Mouse (Mus musculus): ENCODE data around the gene Spryd7. TPM values are rescaled to one million over a fixed set of nuclear protein-coding genes. Genes with fewer than 3 reads are reported as not detected.
A peak's percentile ranks its signal among the peaks of the same experiment; 100 is the strongest.

Spryd7 gene
- polyA plus RNA-seq, 1 experiment from 2014 or later: 31.6 TPM

DNA sequence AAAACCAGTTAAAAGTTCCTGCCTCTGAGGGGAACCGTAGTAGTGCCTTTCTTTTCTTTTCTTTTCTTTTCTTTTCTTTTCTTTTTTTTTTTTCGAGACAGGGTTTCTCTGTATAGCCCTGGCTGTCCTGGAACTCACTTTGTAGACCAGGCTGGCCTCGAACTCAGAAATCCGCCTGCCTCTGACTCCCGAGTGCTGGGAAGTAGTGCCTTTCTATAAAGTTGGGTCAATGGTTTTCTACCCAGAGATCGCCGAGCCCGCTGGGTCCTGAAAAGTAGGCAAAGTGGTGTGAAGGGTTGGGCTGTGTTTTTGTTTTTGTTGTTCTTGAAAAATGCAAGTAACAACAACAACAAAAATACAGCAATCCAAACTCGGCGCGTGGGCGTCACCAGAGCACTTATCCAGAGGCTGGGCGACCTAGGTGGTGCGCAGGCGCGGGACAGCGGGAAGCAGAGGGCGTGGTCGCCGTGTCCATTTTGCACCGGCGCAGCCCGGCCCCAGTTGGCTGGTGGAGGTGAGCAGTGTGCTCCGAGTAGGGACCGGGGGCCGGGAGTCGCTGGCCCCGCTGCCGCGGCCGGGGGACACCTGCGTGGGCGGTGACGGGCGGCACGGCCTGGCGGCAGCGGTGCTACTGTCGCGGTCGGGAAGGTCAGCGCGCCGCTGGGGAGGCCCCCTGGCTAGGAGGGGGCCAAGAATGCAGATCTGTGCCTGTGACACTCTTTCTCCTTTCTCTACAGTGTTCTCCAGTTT, 42.5 kb upstream of the Spryd7 start:
- DNase-seq (ENCODE audit: low spot score) (peak; percentile 94), ATAC-seq (ENCODE audit: low FRiP score, low TSS enrichment) (peak; percentile 89)
- WGBS: 3% methylated on average over 43 of the region's 44 CpGs
- Histone ChIP-seq H3K4me2 (replicated peaks; ENCODE audit: low read depth) (peak overlapping the region; percentile 59), H3K27me3 (ENCODE audit: control insufficient read depth, insufficient read depth, low read length) (no peaks in the 10 kb centered on the region), H3K36me3 (ENCODE audit: control insufficient read depth, insufficient read depth, low read length) (no peaks in the 10 kb centered on the region), H3K4me3 (ENCODE audit: low read depth, low read length) (peak overlapping the region; percentile 74), H3K9ac (ENCODE audit: low read length) (peak overlapping the region; percentile 89), H3K9me3 (ENCODE audit: control insufficient read depth, low read length) (no peaks in the 10 kb centered on the region), H3K27ac (replicated peaks) (peak overlapping the region; percentile 91), H3K4me1 (replicated peaks; ENCODE audit: control insufficient read depth, insufficient read depth) (no peaks in the 10 kb centered on the region)
- TF ChIP-seq CTCF (IDR thresholded peaks at IDR 0.05; ENCODE audit: low read depth) (no peak), EP300 (optimal IDR thresholded peaks at IDR 0.05) (no peak)

DNA sequence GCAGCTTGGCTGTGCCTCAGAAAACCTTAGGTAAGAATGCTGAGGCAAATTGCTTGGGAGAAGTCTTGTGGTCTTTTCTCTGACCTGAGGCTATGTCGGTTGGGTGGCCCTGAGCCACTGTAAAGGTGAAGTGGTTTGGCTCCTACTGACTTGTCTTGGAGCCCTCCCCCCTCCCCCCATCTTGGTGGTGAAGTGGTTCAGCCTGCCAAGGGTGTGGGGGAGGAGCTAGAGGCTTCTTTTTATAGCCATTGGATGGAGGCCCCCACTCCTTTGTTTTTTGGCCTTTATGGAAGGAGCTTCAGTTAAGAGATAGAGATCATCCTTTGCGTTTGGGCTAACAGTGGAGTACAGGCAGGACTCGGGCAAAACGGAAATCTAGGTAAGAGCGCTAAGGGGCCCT, 41.3 kb upstream of the Spryd7 start, which contains the start of gene Trim13:
Gene Trim13, plus strand, starts transcription at position 280 of the 400 bp plus-strand sequence.
- Histone ChIP-seq H3K27ac (replicated peaks) (0 out of 2 replicates have a peak within 1 kb of the TSS, but pooled peaks have one; percentile 56), H3K9ac (ENCODE audit: low read length) (peak within 1 kb of the TSS; percentile 89; the same call in 1 of the 2 replicates)

DNA sequence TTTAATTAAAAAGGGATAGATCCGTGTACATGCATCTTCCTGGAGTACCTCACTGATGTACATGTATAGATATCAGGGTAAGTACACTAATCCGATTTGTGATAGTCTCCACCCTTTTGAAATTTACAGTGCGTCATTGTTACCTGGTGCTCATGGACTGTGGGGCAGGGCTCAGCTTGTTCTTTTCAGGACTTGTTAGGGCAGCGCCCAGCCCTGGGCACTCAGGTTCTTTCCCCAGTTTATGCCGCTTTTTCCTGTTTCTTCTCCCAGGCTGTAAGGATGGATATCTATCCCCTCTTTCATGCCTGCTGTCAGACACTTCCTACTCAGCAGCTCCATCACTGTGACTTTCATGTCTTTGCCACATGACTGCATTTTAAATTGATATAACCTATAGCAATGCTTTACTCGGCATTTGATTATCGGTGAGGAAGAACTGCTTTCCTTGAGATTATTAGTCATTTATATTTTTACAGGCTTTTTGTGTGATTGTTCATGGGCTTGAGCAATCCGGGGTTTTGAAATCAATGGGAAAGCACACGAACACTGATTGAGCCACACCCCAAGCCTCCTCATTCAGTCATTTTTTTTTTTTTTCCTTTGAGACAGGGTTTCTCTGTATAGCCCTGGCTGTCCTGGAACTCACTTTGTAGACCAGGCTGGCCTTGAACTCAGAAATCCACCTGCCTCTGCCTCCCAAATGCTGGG, 40.2 kb upstream of the Spryd7 start:
- no peaks in the 10 kb centered on the region for H3K4me1 ChIP-seq (replicated peaks; ENCODE audit: control insufficient read depth, insufficient read depth)
- WGBS: 61% methylated on average over 9 of the region's 9 CpGs

More for the DNA sequence above, 41.3 kb upstream of the Spryd7 start, which contains the start of gene Trim13:
- peak within 1 kb of the TSS; percentile 74 for H3K4me3 ChIP-seq (ENCODE audit: low read depth, low read length)
- DNase-seq (ENCODE audit: low spot score) (no peak), ATAC-seq (ENCODE audit: low FRiP score, low TSS enrichment) (no peak)
- H3K4me1 ChIP-seq (replicated peaks; ENCODE audit: control insufficient read depth, insufficient read depth): no peaks in the 10 kb centered on the region
- peak within 1 kb of the TSS; percentile 59 for H3K4me2 ChIP-seq (replicated peaks; ENCODE audit: low read depth)
- whole genome bisulfite sequencing: 63% methylated on average over 5 of the region's 5 CpGs
- TF ChIP-seq CTCF (IDR thresholded peaks at IDR 0.05; ENCODE audit: low read depth) (no peak), EP300 (optimal IDR thresholded peaks at IDR 0.05) (no peak)
- H3K36me3 ChIP-seq (ENCODE audit: control insufficient read depth, insufficient read depth, low read length): no peaks in the 10 kb centered on the region
- H3K9me3 ChIP-seq (ENCODE audit: control insufficient read depth, low read length): no peaks in the 10 kb centered on the region
- no peaks in the 10 kb centered on the region for H3K27me3 ChIP-seq (ENCODE audit: control insufficient read depth, insufficient read depth, low read length)

DNA sequence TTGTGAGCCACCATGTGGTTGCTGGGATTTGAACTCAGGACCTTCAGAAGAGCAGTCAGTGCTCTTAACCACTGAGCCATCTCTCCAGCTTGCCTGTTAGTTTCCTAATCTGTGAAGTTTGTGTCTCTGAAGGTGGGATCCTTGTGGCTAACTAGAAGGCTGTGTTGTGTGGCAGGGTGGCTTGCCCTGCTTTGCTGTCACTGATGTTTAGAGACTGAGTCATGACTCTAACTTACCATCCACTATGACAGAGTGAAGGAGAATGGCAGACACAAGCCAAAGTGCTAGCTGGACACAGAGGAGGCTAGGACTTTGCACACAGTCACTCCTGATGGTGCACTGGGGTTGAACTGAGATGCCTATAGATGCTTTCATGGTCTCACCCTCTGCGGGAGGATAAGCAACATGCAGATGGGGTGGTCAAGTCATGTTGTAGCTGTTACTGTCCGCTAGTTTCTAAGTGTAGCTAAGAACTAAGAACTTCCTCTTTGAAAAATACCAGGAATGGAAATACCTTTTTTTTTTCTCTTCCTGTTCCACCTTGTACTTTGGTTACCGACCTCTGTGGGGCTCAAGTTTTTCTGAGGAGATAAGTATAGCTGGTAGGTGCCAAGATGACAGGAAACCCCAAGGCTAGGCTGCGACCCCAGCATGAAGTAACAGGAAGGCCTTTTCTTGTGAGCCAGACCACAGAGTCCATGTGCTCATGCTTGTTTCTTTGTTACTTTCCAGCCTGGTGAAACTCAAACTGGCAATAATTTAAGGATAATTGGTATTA, 32.8 kb upstream of the Spryd7 start:
- ATAC-seq (ENCODE audit: low FRiP score, low TSS enrichment) (no peak), DNase-seq (ENCODE audit: low spot score) (no peak)
- TF ChIP-seq EP300 (optimal IDR thresholded peaks at IDR 0.05) (no peak), CTCF (IDR thresholded peaks at IDR 0.05; ENCODE audit: low read depth) (no peak)
- Histone ChIP-seq H3K4me1 (replicated peaks; ENCODE audit: control insufficient read depth, insufficient read depth) (no peaks in the 10 kb centered on the region), H3K4me3 (ENCODE audit: low read depth, low read length) (no peak overlapping the region), H3K27ac (replicated peaks) (no peak overlapping the region), H3K9ac (ENCODE audit: low read length) (no peak overlapping the region), H3K9me3 (ENCODE audit: control insufficient read depth, low read length) (no peaks in the 10 kb centered on the region), H3K36me3 (ENCODE audit: control insufficient read depth, insufficient read depth, low read length) (no peaks in the 10 kb centered on the region), H3K27me3 (ENCODE audit: control insufficient read depth, insufficient read depth, low read length) (no peaks in the 10 kb centered on the region), H3K4me2 (replicated peaks; ENCODE audit: low read depth) (no peak overlapping the region)
- WGBS: 70% methylated on average over 4 of the region's 4 CpGs

More for the DNA sequence above, 40.2 kb upstream of the Spryd7 start:
- no peak overlapping the region for H3K9ac ChIP-seq (ENCODE audit: low read length)
- TF ChIP-seq EP300 (optimal IDR thresholded peaks at IDR 0.05): no peak
- no peak for TF ChIP-seq CTCF (IDR thresholded peaks at IDR 0.05; ENCODE audit: low read depth)
- H3K36me3 ChIP-seq (ENCODE audit: control insufficient read depth, insufficient read depth, low read length): no peaks in the 10 kb centered on the region
- 0 out of 2 replicates have a peak overlapping the region, but pooled peaks have one; percentile 56 for H3K27ac ChIP-seq (replicated peaks)
- H3K4me3 ChIP-seq (ENCODE audit: low read depth, low read length): no peak overlapping the region
- H3K27me3 ChIP-seq (ENCODE audit: control insufficient read depth, insufficient read depth, low read length): no peaks in the 10 kb centered on the region
- no peaks in the 10 kb centered on the region for H3K9me3 ChIP-seq (ENCODE audit: control insufficient read depth, low read length)
- DNase-seq (ENCODE audit: low spot score) (no peak), ATAC-seq (ENCODE audit: low FRiP score, low TSS enrichment) (peak; percentile 30; the same call in 1 of the 2 replicates)
- H3K4me2 ChIP-seq (replicated peaks; ENCODE audit: low read depth): no peak overlapping the region

DNA sequence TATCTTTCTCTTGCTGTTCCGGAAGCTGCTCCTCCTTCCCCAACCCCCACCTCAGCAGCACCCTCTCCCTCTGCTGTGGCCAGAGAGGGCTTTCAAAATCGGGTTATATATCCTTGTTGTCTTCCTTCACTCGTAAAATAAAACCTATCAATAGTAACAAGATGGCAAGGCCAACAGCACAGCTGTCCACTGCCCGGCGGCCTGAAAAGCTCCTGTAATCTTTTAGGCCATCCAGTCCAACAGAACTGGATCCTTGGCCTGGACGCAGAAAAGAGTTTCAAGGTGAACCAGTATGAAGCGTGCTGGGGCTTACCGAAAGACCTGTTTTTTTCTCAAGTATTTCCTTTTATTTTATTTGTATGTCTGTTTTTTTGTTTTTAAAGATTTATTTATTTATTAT, 19.3 kb upstream of the Spryd7 start:
- no peak for TF ChIP-seq CTCF (IDR thresholded peaks at IDR 0.05; ENCODE audit: low read depth)
- TF ChIP-seq EP300 (optimal IDR thresholded peaks at IDR 0.05): no peak
- Histone ChIP-seq H3K27me3 (ENCODE audit: control insufficient read depth, insufficient read depth, low read length) (no peaks in the 10 kb centered on the region), H3K4me2 (replicated peaks; ENCODE audit: low read depth) (no peak overlapping the region), H3K36me3 (ENCODE audit: control insufficient read depth, insufficient read depth, low read length) (no peaks in the 10 kb centered on the region), H3K27ac (replicated peaks) (no peak overlapping the region), H3K4me3 (ENCODE audit: low read depth, low read length) (no peak overlapping the region), H3K9ac (ENCODE audit: low read length) (no peak overlapping the region), H3K4me1 (replicated peaks; ENCODE audit: control insufficient read depth, insufficient read depth) (no peaks in the 10 kb centered on the region), H3K9me3 (ENCODE audit: control insufficient read depth, low read length) (no peaks in the 10 kb centered on the region)
- WGBS: 90% methylated on average over 8 of the region's 8 CpGs
- ATAC-seq (ENCODE audit: low FRiP score, low TSS enrichment) (no peak), DNase-seq (ENCODE audit: low spot score) (no peak)

Measured in stomach, postnatal 0 days (tissue).